Mouse (Mus musculus) stomach, embryonic 16.5 days (tissue): ENCODE data around the gene Hectd2. TPM values are rescaled to one million over a fixed set of nuclear protein-coding genes. Genes with fewer than 3 reads are reported as not detected.
A peak's percentile ranks its signal among the peaks of the same experiment; 100 is the strongest.

Source experiments
- ATAC-seq: fragments of 200-750 bp; cut with Nextera tagmentation; 2 replicates; pipeline ENCODE4 v1.8.0; 2017; ENCODE audit warnings: moderate number of reproducible peaks, moderate TSS enrichment; ENCODE audit not compliant: insufficient read depth, low FRiP score
- H3K27ac ChIP-seq: fragments of 300-500 bp; sonication (generic); 2 replicates; pipeline ENCODE4 v1.5.1; 2014; ENCODE audit warnings: low read length
- H3K27me3 ChIP-seq: fragments of 300-500 bp; sonication (generic); 2 replicates; pipeline ENCODE4 v1.6.1; 2014; ENCODE audit warnings: low read length, control low read depth, mixed read lengths; ENCODE audit not compliant: control insufficient read depth, insufficient read depth
- H3K36me3 ChIP-seq: fragments of 300-500 bp; sonication (generic); 2 replicates; pipeline ENCODE4 v1.6.1; 2014; ENCODE audit warnings: low read length; ENCODE audit not compliant: control insufficient read depth, insufficient read depth
- H3K4me1 ChIP-seq: fragments of 300-500 bp; sonication (generic); 2 replicates; pipeline ENCODE4 v1.6.1; 2014; ENCODE audit warnings: low read length, control low read depth, mixed read lengths; ENCODE audit not compliant: control insufficient read depth, insufficient read depth
- H3K4me2 ChIP-seq: fragments of 300-500 bp; sonication (generic); 2 replicates; pipeline ENCODE4 v1.6.1; 2014; ENCODE audit warnings: low read depth, low read length, mixed read lengths
- H3K4me3 ChIP-seq: fragments of 300-500 bp; sonication (generic); replicated peaks from 2 replicates; pipeline ENCODE4 v1.5.1; 2014; ENCODE audit warnings: mild to moderate bottlenecking, low read length
- H3K9ac ChIP-seq: fragments of 300-500 bp; sonication (generic); 2 replicates; pipeline ENCODE4 v1.6.1; 2014; ENCODE audit warnings: low read length
- H3K9me3 ChIP-seq: fragments of 300-500 bp; sonication (generic); replicated peaks from 2 replicates; pipeline ENCODE4 v1.6.1; 2016; ENCODE audit warnings: low read length, control low read depth; ENCODE audit not compliant: control insufficient read depth
- WGBS: fragments of 180-500 bp; shearing (Covaris S2); extraction: QIAGEN DNeasy Blood & Tissue Kit; methylation state at CpG from one replicate; pipeline ENCODE4 v1.1.7; 2014; 5-methylcytosine and 5-hydroxymethylcytosine counted together
- polyA plus RNA-seq: library from polyadenylated mRNA; unstranded; fragments of >200 nt; fragmentation: Nextera tagmentation; extraction: Ambion mirVana; gene quantifications from 2 replicates; pipeline ENCODE4 v1.2.1, GENCODE M21; 2015

Hectd2 gene
- polyA plus RNA-seq, 1 experiment from 2014 or later = 3.3 TPM

DNA sequence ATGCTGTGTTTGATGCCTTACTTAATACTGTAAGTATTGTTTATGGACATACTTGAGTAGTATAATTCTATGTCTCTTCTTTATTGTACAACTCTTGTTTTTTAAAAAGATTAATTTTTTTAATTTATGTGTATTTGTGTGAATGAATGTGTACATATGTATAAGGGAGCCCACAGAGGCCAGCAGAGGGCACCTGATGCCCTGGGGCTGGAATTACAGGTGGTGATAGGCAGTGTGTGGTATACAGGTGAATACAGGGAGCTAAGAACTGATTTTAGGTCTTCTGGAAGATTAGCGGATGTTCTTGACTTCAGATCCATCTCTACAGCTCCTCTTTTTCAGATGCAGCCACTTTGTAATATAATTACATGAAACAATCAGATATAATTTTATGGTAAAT is 31.1 kb downstream of the Hectd2 start:
- H3K27me3 ChIP-seq = no peaks in the 10 kb centered on the region
- H3K36me3 ChIP-seq = no peaks in the 10 kb centered on the region
- no peaks in the 10 kb centered on the region for H3K9me3 ChIP-seq
- H3K27ac ChIP-seq = no peak overlapping the region
- no peak overlapping the region for H3K9ac ChIP-seq
- H3K4me3 ChIP-seq = no peak overlapping the region
- WGBS = 97% methylated on average over 1 of the region's 1 CpGs
- H3K4me1 ChIP-seq = no peaks in the 10 kb centered on the region
- H3K4me2 ChIP-seq = no peak overlapping the region
- no peak for ATAC-seq

DNA sequence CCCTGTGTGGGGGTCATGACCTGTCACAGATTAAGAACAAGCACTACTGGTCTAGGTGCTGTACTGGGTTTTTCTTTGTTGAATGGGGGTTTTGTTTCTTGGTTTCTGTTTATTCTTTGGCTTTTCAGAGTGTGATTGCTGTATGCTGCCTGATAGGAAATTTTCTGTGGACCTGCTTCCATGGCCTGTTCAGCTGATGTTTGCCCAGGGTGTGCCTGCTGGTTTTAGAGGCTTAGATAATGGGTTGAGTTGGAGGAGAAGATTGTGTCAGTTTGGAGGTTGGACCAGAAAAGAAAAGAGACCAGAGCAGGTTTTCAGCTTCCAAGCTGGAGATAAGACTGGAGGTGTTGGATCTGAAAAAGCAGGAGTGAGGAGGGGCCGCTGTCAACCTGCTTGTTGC is 40.0 kb downstream of the Hectd2 start:
- 69% methylated on average over 1 of the region's 1 CpGs for WGBS

GRCm38 (mm10) chr19:36601869-36602268 is 47.4 kb downstream of the Hectd2 start:
- Histone ChIP-seq H3K9me3 (no peaks in the 10 kb centered on the region), H3K9ac (no peak overlapping the region), H3K36me3 (no peaks in the 10 kb centered on the region), H3K27me3 (no peaks in the 10 kb centered on the region), H3K27ac (no peak overlapping the region), H3K4me2 (no peak overlapping the region), H3K4me3 (no peak overlapping the region), H3K4me1 (no peaks in the 10 kb centered on the region)
- no peak for ATAC-seq
- 90% methylated on average over 8 of the region's 8 CpGs for WGBS

More for the DNA sequence above, 40.0 kb downstream of the Hectd2 start:
- no peaks in the 10 kb centered on the region for H3K36me3 ChIP-seq
- H3K4me2 ChIP-seq = no peak overlapping the region
- no peak overlapping the region for H3K9ac ChIP-seq
- no peaks in the 10 kb centered on the region for H3K4me1 ChIP-seq
- H3K9me3 ChIP-seq = no peaks in the 10 kb centered on the region
- ATAC-seq = peak; percentile 84; the same call in 1 of the 2 replicates
- peak overlapping the region; percentile 47 for H3K27ac ChIP-seq
- H3K4me3 ChIP-seq = no peak overlapping the region
- no peaks in the 10 kb centered on the region for H3K27me3 ChIP-seq

DNA sequence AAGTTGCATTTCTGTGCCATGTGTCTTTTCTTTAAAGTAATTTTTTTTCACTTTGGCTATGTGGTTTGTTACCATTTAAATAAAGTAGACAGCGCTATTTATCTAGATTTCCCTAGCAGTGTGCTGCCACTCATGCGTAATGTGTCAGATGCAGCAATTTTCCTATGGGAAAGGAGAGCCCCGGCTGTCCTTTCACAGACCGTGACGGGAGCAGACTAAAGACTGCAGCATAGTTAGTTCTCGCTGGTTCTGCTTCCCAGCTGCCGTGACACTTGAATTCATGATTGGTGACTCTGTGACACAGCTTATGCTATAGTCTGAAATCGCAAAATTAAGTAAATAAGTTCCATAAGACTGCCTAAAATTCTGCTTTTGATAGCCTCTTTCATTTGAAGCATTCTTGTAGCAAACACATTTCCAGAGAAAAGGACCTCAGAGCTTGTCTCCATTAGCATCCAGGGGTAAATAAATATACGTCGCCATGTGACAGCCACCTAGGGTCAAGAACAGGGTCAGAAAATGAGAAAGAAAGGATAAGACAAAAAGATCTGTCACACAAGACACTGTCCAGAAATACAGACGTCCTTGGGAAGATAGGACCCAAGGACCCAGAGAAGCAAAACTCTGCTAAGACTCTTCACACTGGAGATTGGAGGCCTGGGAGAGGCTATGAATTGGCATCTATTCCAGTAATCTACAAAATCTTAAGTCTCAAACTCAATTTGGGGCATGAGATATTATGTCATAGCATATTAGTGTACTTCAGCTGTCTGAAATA is 48.3 kb downstream of the Hectd2 start:
- Histone ChIP-seq H3K4me3 (no peak overlapping the region), H3K27ac (no peak overlapping the region), H3K4me1 (no peaks in the 10 kb centered on the region), H3K4me2 (no peak overlapping the region), H3K36me3 (no peaks in the 10 kb centered on the region), H3K9ac (no peak overlapping the region), H3K9me3 (no peaks in the 10 kb centered on the region), H3K27me3 (no peaks in the 10 kb centered on the region)
- 64% methylated on average over 11 of the region's 11 CpGs for WGBS
- ATAC-seq = no peak

DNA sequence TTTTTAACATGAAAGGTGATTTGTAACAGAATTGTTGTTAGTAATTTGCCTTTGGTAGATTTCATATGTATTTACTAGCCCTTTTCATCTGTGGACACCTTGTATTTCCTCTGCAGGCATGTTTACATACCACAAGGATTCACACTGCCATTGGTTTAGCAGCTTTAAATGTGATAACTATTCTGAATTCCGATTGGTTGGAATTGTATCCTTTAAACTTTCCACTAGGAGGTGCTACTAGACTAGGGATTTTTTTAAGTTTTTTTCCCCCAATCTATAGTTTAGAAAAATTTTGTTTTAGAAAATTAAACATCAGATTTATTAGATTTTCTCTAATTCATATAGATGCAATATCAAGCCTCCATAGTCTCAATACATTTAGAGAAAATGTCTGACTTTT is 51.8 kb downstream of the Hectd2 start:
- no peak overlapping the region for H3K4me2 ChIP-seq
- ATAC-seq = no peak
- H3K27me3 ChIP-seq = no peaks in the 10 kb centered on the region
- H3K27ac ChIP-seq = no peak overlapping the region
- no peaks in the 10 kb centered on the region for H3K9me3 ChIP-seq
- H3K4me3 ChIP-seq = no peak overlapping the region
- H3K36me3 ChIP-seq = no peaks in the 10 kb centered on the region
- H3K9ac ChIP-seq = no peak overlapping the region
- WGBS = 49% methylated on average over 1 of the region's 1 CpGs
- H3K4me1 ChIP-seq = no peaks in the 10 kb centered on the region

- Histone ChIP-seq H3K4me3 (no peak overlapping the region), H3K27ac (no peak overlapping the region), H3K36me3 (no peaks in the 10 kb centered on the region), H3K4me1 (no peaks in the 10 kb centered on the region), H3K9me3 (no peaks in the 10 kb centered on the region), H3K4me2 (no peak overlapping the region), H3K9ac (no peak overlapping the region), H3K27me3 (no peaks in the 10 kb centered on the region)
- WGBS = 48% methylated on average over 3 of the region's 3 CpGs
- no peak for ATAC-seq
Measured at GRCm38 (mm10) chr19:36609229-36609628, 54.8 kb downstream of the Hectd2 start.

DNA sequence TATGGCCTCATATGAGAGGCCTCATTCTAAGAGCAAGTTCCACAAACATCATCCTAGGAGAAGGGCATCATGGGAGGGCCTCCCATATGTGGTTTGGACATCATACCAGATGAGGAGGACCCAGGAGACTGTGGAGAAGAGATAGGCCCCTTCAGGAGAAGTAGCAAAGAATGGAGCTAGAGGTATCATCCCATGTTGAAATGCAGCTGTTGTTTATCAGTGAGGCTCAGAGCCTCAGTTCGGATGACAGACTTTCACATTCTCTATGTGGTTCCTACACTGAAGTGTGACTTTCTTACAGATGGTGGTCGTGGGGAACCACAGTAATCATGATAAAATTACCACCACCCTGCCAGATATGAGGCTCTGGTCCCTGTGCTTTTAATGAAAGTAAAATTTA is 55.9 kb downstream of the Hectd2 start:
- no peaks in the 10 kb centered on the region for H3K27me3 ChIP-seq
- H3K36me3 ChIP-seq = no peaks in the 10 kb centered on the region
- ATAC-seq = no peak
- H3K4me1 ChIP-seq = no peaks in the 10 kb centered on the region
- no peak overlapping the region for H3K4me2 ChIP-seq
- no peak overlapping the region for H3K4me3 ChIP-seq
- H3K27ac ChIP-seq = no peak overlapping the region
- no peak overlapping the region for H3K9ac ChIP-seq
- 56% methylated on average over 2 of the region's 2 CpGs for WGBS
- H3K9me3 ChIP-seq = no peaks in the 10 kb centered on the region

DNA sequence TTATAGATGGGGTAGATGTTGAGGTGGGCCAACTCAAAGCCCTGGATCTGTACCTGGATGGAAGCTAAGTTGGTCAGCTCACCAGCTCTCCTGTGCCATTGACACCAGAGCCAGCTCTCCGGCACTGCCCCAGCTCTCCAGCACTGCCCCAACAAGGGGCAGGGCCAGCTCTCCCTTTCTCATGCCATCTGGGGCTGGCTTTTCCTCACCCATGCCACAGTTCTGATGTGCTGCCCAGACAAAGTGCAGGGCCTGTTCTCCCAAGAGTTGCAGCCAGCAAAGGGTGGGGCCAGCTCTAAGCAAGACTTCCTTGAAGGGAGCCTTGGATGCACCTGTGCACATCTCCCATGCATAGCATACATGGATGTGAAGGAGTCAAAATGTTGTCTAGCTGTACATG is 71.5 kb downstream of the Hectd2 start:
- no peaks in the 10 kb centered on the region for H3K4me1 ChIP-seq
- no peak overlapping the region for H3K4me2 ChIP-seq
- 100% methylated on average over 1 of the region's 1 CpGs for WGBS
- H3K27me3 ChIP-seq = no peaks in the 10 kb centered on the region
- no peak overlapping the region for H3K9ac ChIP-seq
- H3K36me3 ChIP-seq = no peaks in the 10 kb centered on the region
- H3K9me3 ChIP-seq = no peaks in the 10 kb centered on the region
- H3K27ac ChIP-seq = no peak overlapping the region
- ATAC-seq = no peak
- H3K4me3 ChIP-seq = no peak overlapping the region

DNA sequence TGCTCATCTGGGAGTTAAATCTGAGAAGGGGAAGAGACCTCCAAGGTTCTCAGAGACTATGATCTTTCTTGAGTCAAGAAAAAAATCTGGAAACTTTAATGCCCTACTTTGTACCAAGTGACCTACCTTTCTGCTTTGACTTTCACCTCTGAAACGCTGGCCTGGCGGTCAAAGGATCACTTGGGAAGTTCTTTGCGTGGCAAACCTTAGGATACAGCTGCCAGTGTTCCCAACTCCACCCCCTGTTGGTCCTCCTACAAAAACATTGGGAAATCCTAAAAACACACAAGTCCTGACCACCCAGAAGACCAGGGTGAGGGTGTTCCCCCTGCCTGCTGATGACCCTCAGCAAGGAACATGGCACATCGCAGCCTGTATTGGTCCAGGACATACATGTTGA is 72.4 kb downstream of the Hectd2 start:
- H3K27ac ChIP-seq = no peak overlapping the region
- H3K9me3 ChIP-seq = no peaks in the 10 kb centered on the region
- H3K9ac ChIP-seq = no peak overlapping the region
- no peak overlapping the region for H3K4me3 ChIP-seq
- H3K27me3 ChIP-seq = no peaks in the 10 kb centered on the region
- H3K36me3 ChIP-seq = no peaks in the 10 kb centered on the region
- no peaks in the 10 kb centered on the region for H3K4me1 ChIP-seq
- ATAC-seq = no peak
- 91% methylated on average over 4 of the region's 4 CpGs for WGBS
- H3K4me2 ChIP-seq = no peak overlapping the region
